Mouse (Mus musculus) heart, embryonic 10.5 days (tissue): Measurements from ENCODE around the gene Fmn2. TPM values are rescaled to one million over a fixed set of nuclear protein-coding genes. Genes with fewer than 3 reads are reported as not detected.

Experiments used
- DNase-seq: peaks from one replicate; pipeline ENCODE4 v3.0.0-alpha.2; 2017; ENCODE audit warnings: low spot score
- H3K27ac ChIP-seq: fragments of 300-500 bp; sonication (generic); 2 replicates; pipeline ENCODE4 v1.5.1; 2016; ENCODE audit warnings: mild to moderate bottlenecking
- H3K27me3 ChIP-seq: fragments of 300-500 bp; sonication (generic); 2 replicates; pipeline ENCODE4 v1.6.1; 2016; ENCODE audit warnings: mild to moderate bottlenecking; ENCODE audit not compliant: poor library complexity, insufficient read depth, severe bottlenecking
- H3K36me3 ChIP-seq: fragments of 300-500 bp; sonication (generic); 2 replicates; pipeline ENCODE4 v1.6.1; 2016; ENCODE audit warnings: mild to moderate bottlenecking, moderate library complexity
- H3K4me1 ChIP-seq: fragments of 300-500 bp; sonication (generic); 2 replicates; pipeline ENCODE4 v1.6.1; 2016; ENCODE audit warnings: mild to moderate bottlenecking
- H3K4me3 ChIP-seq: fragments of 300-500 bp; sonication (generic); 2 replicates; pipeline ENCODE4 v1.5.1; 2016; ENCODE audit warnings: mild to moderate bottlenecking, moderate library complexity
- H3K9me3 ChIP-seq: fragments of 300-500 bp; sonication (generic); 2 replicates; pipeline ENCODE4 v1.6.1; 2016; ENCODE audit warnings: mild to moderate bottlenecking, moderate library complexity
- WGBS: fragments of 180-500 bp; shearing (Covaris S2); methylation state at CpG from one replicate; pipeline ENCODE4 v1.1.7; 2016; 5-methylcytosine and 5-hydroxymethylcytosine counted together
- polyA plus RNA-seq: library from polyadenylated mRNA; unstranded; fragments of >200 nt; fragmentation: Nextera tagmentation; extraction: Ambion mirVana; gene quantifications from 2 replicates; pipeline ENCODE4 v1.2.1, GENCODE M21; 2016

The Fmn2 gene
- polyA plus RNA-seq, 1 experiment from 2014 or later = 0.50 TPM

- H3K4me1 ChIP-seq = no peaks in the 10 kb centered on the region
- WGBS = 84% methylated on average over 4 of the region's 4 CpGs
- H3K36me3 ChIP-seq = no peaks in the 10 kb centered on the region
- no peaks in the 10 kb centered on the region for H3K9me3 ChIP-seq
- H3K27ac ChIP-seq = no peak overlapping the region
- H3K27me3 ChIP-seq = no peaks in the 10 kb centered on the region
- DNase-seq = no peak
- no peak overlapping the region for H3K4me3 ChIP-seq
These were observed 270.3 kb downstream of the Fmn2 start for GRCm38 (mm10) chr1:174771871-174772281.

- Histone ChIP-seq H3K27ac (no peak overlapping the region), H3K27me3 (no peaks in the 10 kb centered on the region), H3K36me3 (no peaks in the 10 kb centered on the region), H3K9me3 (no peaks in the 10 kb centered on the region), H3K4me3 (no peak overlapping the region), H3K4me1 (no peaks in the 10 kb centered on the region)
- 85% methylated on average over 4 of the region's 4 CpGs for WGBS
- no peak for DNase-seq
These were observed 279.4 kb downstream of the Fmn2 start for GRCm38 (mm10) chr1:174781037-174781436.

DNA sequence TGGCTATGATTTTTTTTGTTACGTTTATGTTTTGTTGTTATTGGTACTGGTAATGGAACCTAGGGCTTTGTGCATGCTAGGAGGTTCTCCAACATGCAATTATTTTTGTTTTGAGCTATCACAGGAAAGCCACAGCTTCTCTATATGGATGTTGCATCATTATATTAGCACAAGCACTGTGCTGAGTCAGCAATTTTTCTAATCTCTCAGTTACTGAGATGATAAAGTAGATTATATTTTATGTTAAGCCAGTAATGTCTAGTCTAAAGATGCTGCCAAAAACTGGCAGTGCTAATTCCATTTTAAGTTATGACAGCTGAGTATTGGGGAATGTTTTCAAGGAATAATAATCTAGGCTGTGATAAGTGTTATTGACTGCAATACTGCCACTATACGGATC lies 287.0 kb downstream of the Fmn2 start:
- Histone ChIP-seq H3K4me1 (no peaks in the 10 kb centered on the region), H3K36me3 (no peaks in the 10 kb centered on the region), H3K27ac (no peak overlapping the region), H3K4me3 (no peak overlapping the region), H3K27me3 (no peaks in the 10 kb centered on the region), H3K9me3 (no peaks in the 10 kb centered on the region)
- no peak for DNase-seq
- 87% methylated on average over 2 of the region's 2 CpGs for WGBS

DNA sequence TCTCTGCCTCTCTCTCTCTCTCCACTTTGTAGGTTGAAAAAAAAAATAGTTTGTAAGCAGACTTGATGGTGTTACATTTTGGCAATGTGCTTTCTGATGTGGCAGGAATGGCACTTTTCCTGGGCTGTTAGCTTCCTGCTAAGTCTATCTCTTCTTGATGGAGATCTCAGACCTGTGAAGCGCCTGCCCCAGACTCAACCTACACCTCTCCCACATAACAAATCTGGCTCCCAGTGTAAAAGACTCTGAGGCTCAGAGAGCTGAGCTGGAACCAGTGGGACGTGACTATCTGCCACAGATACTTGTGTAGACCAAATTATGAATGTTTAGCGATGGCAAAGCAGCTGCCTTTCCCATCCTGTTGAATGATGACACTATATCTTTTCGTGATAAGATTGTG lies 310.2 kb downstream of the Fmn2 start:
- DNase-seq = no peak
- Histone ChIP-seq H3K4me1 (no peaks in the 10 kb centered on the region), H3K4me3 (no peak overlapping the region), H3K27me3 (no peaks in the 10 kb centered on the region), H3K36me3 (no peaks in the 10 kb centered on the region), H3K9me3 (no peaks in the 10 kb centered on the region), H3K27ac (no peak overlapping the region)
- 61% methylated on average over 4 of the region's 4 CpGs for WGBS

- DNase-seq = no peak
- H3K9me3 ChIP-seq = no peaks in the 10 kb centered on the region
- 51% methylated on average over 8 of the region's 8 CpGs for WGBS
- no peak overlapping the region for H3K27ac ChIP-seq
- no peak overlapping the region for H3K4me3 ChIP-seq
- H3K36me3 ChIP-seq = no peaks in the 10 kb centered on the region
- H3K4me1 ChIP-seq = no peaks in the 10 kb centered on the region
- no peaks in the 10 kb centered on the region for H3K27me3 ChIP-seq
These were observed 324.9 kb downstream of the Fmn2 start for GRCm38 (mm10) chr1:174826562-174826961.

DNA sequence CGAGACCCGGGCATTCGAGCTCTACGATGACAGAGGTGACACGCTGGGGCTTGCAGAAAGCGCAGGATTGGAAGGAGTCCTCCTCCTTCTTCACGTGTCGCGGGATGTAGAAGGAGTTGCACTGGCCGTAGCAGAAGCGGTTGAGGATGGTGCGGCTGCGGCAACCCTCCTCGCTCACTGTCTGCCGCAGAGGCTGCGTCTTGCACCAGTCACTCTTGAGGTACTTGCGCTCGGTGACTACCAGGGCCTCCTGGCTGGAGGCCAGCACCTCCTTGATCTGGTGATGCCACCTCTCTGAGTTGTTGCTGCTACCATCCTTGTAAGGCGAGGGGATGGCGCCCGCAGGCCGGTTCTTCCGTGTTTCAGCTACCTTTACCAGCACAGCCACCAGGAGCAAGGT lies 335.2 kb downstream of the Fmn2 start:
- H3K27me3 ChIP-seq = no peaks in the 10 kb centered on the region
- DNase-seq = no peak
- H3K4me3 ChIP-seq = no peak overlapping the region
- WGBS = 90% methylated on average over 23 of the region's 23 CpGs
- H3K27ac ChIP-seq = no peak overlapping the region
- H3K36me3 ChIP-seq = no peaks in the 10 kb centered on the region
- H3K4me1 ChIP-seq = no peaks in the 10 kb centered on the region
- no peaks in the 10 kb centered on the region for H3K9me3 ChIP-seq

GRCm38 (mm10) chr1:174844786-174845185 lies 343.2 kb downstream of the Fmn2 start:
- H3K4me1 ChIP-seq = no peaks in the 10 kb centered on the region
- WGBS = 83% methylated on average over 6 of the region's 6 CpGs
- no peaks in the 10 kb centered on the region for H3K9me3 ChIP-seq
- no peak for DNase-seq
- H3K27ac ChIP-seq = no peak overlapping the region
- H3K4me3 ChIP-seq = no peak overlapping the region
- no peaks in the 10 kb centered on the region for H3K36me3 ChIP-seq
- H3K27me3 ChIP-seq = no peaks in the 10 kb centered on the region

- no peaks in the 10 kb centered on the region for H3K27me3 ChIP-seq
- H3K4me3 ChIP-seq = no peak overlapping the region
- no peaks in the 10 kb centered on the region for H3K36me3 ChIP-seq
- no peaks in the 10 kb centered on the region for H3K4me1 ChIP-seq
- no peaks in the 10 kb centered on the region for H3K9me3 ChIP-seq
- 49% methylated on average over 2 of the region's 2 CpGs for WGBS
- no peak overlapping the region for H3K27ac ChIP-seq
- no peak for DNase-seq
These were observed 354.6 kb downstream of the Fmn2 start for GRCm38 (mm10) chr1:174856188-174856587.

- Histone ChIP-seq H3K27ac (no peak overlapping the region), H3K36me3 (no peaks in the 10 kb centered on the region), H3K4me1 (no peaks in the 10 kb centered on the region), H3K27me3 (no peaks in the 10 kb centered on the region), H3K4me3 (no peak overlapping the region), H3K9me3 (no peaks in the 10 kb centered on the region)
- WGBS = 71% methylated on average over 10 of the region's 10 CpGs
- no peak for DNase-seq
These were observed 358.9 kb downstream of the Fmn2 start for GRCm38 (mm10) chr1:174860407-174861118.

Other genes starting within 250 kb of the Fmn2 start
- gene Olfr419, start 249.8 kb upstream of the Fmn2 start, polyA plus RNA-seq = not detected in 2 replicates
- not detected in 2 replicates for gene Mptx1, start 171.3 kb upstream of the Fmn2 start, polyA plus RNA-seq
- gene Olfr417, start 136.7 kb upstream of the Fmn2 start, polyA plus RNA-seq = not detected in 2 replicates
- gene Olfr248, start 110.8 kb upstream of the Fmn2 start, polyA plus RNA-seq = not detected in 2 replicates
- gene Olfr414, start 77.8 kb upstream of the Fmn2 start, polyA plus RNA-seq = not detected in 2 replicates
- gene Olfr220, start 59.7 kb upstream of the Fmn2 start, polyA plus RNA-seq = not detected in 2 replicates